Mouse (Mus musculus) frontal cortex, adult 2 months (tissue): ENCODE measurements around the gene Notch1. TPM values are rescaled to one million over a fixed set of nuclear protein-coding genes. Genes with fewer than 3 reads are reported as not detected.

Source experiments
- DNase-seq, 2 experiments: peaks; one replicate each; pipeline ENCODE4 v3.0.0; 2022; ENCODE audit warnings: low spot score in 1 of 2; ENCODE audit errors: extremely low spot score in 1 of 2
- polyA plus RNA-seq: library from polyadenylated mRNA; depleted of rRNA; stranded (reverse); fragments of >200 nt; gene quantifications from 2 replicates; pipeline ENCODE4 v1.2.3, GENCODE M21; 2012

The Notch1 gene
- polyA plus RNA-seq, 1 experiment: 13.0 TPM

DNA sequence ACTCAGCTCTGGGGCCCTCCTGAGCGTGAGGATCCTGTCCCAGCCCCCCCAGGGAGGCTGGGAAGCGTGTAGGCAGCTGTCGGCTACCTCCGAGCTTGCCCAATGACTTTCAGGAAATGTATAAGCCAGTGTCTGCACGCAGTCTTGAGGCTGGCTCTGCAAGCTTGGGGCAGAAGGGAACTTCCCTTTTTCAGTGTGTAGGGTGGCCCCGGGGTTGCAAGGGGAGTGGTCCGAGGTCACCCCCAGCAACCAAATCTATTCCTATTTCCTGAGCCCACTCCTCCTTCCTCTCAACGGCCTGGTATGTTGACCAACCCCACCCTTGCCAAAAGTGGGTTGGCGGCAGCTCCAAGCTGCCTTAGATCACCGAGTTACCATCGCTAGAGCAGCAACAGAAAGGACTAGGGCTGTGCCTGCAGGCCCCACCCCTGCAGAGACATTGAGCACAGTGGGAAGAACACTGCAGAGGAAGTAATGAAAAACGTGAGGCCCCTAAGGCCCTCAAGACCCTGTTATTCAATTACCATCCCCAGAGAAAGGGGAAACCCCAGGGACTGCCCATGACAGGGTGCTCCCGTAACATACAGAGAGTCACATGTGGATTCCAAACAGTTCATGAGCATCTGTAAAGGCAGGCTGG is 33.1 kb downstream of the Notch1 start:
- no peak for DNase-seq

GRCm38 (mm10) chr2:26482824-26483223 is 33.6 kb downstream of the Notch1 start:
- DNase-seq: no peak

DNA sequence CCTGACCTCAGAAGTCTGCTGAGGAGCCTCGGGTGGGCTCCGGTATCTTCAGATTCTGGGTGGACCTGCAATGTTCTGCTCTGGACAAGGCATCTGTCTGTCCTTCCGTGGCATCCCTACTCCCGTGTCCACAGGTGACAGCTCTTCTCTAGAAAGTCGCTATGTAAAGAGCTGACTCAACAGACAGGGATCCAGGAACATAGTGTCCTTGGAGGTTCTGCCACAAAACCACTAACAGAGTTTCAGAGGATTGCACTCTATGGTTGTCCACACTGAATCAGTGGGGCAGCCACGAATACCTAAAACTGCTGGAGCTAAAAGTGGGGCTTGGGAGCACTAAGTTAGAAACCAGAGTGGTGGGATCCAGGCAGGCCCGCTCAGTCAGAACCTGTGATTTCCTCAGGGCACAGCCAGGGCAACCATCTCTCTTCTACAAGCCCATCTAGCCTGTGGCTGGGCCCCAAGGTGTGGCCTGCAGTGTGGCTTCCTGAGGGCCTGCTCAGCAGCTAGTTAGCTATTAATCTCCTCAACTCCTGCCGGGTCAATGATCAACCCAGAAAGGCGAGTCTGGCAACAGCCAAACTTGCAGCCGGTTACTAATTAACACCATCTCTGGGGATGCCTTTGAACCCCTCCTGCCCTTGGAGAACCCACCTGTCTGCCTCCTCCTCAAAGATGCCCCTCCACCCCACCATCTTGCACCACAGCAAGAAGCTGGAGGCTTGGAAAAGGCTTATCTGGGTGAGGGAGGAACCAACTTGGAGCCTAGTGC is 34.6 kb downstream of the Notch1 start:
- DNase-seq: no peak

GRCm38 (mm10) chr2:26480911-26481310 is 35.6 kb downstream of the Notch1 start:
- DNase-seq: no peak

DNA sequence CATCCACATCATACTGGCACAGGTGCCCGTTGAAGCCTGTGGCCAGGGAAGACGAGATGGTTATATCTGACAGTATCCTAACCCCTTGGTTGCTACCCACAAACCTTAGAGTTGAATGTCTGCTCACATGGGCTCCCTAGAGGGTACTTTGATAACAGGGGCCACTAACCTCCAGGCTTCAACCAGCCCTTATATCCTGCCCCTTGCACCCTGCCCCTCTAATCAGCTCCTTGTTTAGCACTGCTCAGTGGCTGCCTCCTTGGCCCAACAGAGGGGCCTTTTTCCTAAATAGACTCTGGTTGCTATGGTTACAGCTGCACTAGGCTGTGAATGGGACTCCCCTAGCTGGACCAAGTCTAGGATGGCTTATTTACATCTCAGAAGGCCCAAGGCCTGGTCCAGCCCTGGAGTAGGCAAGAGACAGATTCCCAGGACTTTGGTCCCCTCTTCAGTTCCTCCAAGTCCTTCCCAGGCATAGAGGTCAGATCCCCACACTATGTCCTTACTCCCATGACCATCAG is 37.7 kb downstream of the Notch1 start:
- no peak for DNase-seq

DNA sequence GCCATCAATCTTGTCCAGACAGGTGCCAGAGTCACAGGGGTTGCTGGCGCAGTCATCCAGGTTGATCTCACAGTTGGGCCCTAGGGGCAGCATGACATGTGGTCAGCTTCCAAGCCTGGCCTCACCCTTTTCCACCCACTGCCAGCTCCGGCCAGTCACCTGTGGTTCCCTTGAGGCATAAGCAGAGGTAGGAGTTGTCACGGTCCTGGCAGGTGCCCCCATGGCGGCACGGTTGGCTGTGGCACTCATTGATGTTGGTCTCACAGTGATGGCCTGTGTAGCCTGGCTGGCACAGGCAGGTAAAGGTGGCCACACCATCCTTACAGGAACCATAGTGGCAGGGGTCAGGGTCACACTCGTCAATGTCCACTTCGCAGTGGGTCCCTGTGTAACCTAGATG is 38.6 kb downstream of the Notch1 start:
- DNase-seq: no peak

DNA sequence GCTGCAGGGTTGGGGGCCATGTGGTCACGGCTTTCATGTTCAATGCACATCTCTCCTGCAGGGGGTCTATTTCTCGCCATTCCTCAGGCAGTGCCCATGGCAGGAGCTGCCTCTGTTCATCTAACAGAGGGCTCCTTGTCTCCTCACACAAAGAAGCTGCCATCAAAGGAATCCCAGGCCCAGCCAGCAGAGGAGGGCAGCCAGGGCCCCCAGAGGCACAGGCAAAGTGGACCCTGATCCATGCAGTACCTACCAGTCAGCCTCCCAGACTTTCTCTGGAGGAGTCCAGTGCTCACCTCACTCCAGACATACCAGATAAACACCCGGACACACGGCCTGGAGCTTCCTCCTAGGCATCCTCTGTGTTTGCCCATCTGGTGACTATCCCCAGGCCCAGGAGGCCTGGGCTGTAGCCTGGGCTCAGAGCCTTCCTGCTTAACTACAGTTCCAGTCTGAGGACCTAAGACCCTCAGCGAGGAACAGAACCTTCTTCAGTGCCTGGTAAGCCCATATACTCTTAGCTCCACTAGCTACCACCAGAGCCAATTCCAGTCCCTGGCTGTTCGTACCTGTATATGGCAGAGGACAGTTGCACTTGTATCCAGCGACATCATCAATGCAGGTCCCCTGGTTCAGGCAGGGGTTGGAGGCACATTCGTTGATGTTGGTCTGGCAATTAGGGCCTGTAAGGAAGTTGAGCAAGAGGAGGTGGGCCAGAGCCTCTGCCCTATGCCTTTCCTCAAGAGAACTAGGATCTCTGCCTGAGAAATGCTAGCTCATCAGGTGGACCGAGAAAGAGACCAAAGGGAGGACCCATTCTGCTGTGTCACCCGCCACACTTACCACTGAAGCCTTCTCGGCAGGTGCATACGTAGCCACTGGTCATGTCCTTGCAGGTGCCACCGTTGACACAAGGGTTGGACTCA is 40.7 kb downstream of the Notch1 start:
- no peak for DNase-seq

DNA sequence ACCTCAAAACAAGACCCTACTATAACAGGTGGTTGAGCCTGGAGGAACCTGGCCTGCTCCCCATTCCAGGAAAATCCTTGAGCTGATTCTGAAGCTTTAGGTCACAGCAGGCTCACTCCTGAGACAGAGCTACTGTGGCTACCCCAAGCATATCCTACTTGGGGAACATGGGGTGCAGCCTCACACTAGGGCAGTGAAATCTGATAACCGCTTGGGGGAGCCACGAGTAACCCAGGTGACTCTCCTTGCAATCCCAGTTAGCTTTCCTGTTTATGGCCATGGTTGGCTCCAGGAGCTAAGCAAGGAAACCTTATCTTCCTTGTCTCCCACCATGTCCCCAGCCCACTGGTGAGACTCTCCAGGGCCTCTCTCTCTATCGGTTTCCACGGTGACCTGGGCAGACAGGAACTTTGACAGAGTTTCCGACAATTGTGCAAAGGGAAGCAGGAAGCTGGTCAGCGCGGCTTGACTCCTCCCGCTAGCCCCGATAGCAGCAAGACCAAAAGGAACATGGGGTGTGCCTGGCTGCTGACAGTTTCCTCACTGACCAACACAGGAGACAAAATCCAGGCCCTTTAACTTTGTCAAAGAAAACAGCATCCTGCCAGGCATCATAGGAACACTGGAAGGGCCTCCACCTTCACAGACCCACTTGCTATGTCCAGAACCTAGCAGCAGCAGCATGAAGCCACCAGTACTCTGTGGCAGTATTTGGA is 41.5 kb downstream of the Notch1 start:
- no peak for DNase-seq

DNA sequence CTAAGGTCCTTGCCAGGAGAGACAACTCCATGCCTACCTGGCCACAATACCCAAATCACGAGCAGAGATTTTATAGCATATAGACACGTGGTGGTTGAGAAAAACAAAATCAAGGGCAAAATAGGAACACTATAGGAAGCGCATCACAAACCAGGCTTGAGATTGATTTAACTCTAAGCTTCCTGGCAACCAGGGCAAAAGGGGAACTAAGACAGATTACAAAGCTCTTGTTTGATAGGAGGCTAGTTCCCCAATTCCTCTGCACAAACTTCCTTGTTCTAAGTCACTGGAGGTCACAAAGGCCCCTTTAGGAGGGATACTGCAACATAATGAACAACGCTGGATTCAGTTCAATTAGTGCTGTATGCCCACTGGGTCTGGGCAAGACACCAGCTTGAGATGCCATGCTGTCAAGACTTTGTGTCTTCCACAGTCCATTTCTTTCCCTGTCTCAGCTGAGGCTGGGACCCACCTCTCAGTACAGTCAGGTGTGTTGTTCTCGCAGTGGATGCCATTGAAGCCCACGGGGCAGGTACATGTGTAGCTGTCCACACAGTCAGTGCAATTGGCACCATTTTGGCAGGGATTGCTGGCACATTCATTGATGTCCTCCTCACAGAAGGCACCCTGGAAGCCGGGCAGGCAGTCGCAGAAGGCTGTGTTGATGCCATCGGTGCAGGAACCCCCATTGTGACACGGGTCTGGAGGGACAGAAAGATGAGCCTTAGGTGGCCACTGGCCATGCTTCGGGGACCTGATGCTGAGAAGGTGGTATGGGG is 44.0 kb downstream of the Notch1 start:
- DNase-seq: no peak

GRCm38 (mm10) chr2:26471652-26472285 is 44.7 kb downstream of the Notch1 start:
- DNase-seq: no peak

GRCm38 (mm10) chr2:26470967-26471366 is 45.5 kb downstream of the Notch1 start:
- DNase-seq: no peak

DNA sequence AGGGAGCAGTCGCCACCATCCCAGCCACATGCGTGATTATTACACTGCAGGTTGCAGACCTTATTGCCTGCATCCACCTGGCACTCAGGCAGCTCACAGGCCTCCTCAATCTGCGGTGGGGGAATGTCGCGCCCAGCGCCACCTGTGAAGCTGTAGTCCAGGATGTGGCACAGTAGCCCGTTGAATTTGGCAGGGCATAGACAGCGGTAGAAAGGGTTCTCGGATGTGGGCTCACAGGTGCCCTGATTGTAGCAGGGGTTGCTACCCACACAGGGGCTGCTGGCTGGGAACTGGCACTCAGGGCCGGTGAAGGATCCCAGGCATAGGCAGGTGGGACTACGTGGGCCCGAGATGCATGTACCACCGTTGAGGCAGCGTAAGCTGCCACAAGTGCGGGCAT is 48.1 kb downstream of the Notch1 start:
- DNase-seq: no peak

- DNase-seq: no peak
These were observed 53.1 kb downstream of the Notch1 start for GRCm38 (mm10) chr2:26463412-26463811.

DNA sequence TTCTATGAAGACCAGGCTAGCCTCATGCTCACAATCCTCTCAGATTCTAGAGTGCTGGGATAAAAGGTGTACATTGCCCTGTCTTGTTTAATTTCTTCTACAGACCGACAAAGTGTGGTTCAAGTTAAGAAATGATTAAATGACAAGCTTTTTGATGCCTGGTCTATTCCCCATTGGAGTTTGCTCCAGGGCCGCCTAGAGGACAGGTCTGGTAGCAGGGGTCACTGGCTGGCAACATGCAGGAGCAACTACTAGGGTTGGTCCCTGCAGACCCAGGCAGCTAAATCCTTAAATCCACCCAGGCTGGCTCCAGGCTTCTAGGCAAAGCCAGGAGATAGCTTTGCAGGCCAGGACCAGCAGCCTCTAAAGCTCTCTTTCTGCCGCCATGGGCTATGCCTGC is 53.5 kb downstream of the Notch1 start:
- DNase-seq: no peak

- no peak for DNase-seq
These were observed 54.8 kb downstream of the Notch1 start for GRCm38 (mm10) chr2:26461667-26462066.

DNA sequence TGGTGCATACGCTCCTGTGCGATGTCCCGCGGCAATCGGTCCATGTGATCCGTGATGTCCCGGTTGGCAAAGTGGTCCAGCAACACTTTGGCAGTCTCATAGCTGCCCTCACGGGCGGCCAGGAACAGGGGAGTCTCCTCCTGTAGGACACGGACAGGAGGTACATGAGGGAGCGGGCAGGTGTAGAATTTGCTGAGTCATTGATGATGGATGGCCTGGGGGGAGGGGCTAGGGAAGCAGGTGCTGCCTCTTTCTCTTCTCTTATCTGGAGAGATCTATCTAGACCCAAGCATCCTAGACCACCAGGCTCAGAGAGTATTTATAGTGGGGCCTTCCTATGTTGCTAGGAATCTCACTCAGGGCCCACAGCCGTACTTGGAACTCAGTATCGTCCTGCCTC is 55.6 kb downstream of the Notch1 start:
- DNase-seq: no peak

GRCm38 (mm10) chr2:26460097-26460646 is 56.3 kb downstream of the Notch1 start:
- DNase-seq: no peak

- no peak for DNase-seq
These were observed 57.0 kb downstream of the Notch1 start for GRCm38 (mm10) chr2:26459478-26459877.
